Mouse (Mus musculus): ENCODE results near the gene Lzts3. TPM values are rescaled to one million over a fixed set of nuclear protein-coding genes. Genes with fewer than 3 reads are reported as not detected.
"Not testable (repeated sequence)": the region's sequence is repeated elsewhere in the genome, so short reads cannot be mapped to it uniquely, and the experiment has no call there.

Gene Lzts3
- polyA plus RNA-seq, 1 experiment from 2014 or later, result 5.0 TPM

DNA sequence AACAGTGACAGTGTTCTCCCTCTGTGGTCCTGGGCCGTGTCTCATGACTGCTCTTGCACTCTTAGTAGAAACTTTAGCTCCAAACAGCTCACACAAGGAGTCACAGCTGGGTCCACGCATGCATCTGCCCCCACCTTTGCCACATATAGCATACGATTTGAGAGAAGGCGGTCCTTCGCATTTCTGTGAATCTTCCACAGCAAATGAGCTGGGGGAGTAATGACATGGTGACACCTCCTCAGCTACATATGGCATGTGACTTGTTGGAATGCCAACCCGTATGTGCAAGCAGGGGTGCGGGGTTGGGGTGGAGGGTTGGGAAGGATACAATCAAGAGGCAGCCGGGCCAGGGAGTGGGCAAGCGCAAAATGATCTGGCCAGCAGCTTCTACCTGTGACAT is 13.9 kb upstream of the Lzts3 start:
- 94% methylated on average over 9 of the region's 9 CpGs for WGBS
- Histone ChIP-seq H3K4me2 (no peak overlapping the region), H3K27me3 (no peaks in the 10 kb centered on the region), H3K27ac (no peak overlapping the region), H3K4me1 (no peaks in the 10 kb centered on the region), H3K9me3 (replicated peaks) (no peaks in the 10 kb centered on the region), H3K36me3 (ENCODE audit: poor library complexity, severe bottlenecking) (peaks cover 92% of the 10 kb centered on the region), H3K9ac (no peak overlapping the region), H3K4me3 (no peak overlapping the region)
- no peak for ATAC-seq

DNA sequence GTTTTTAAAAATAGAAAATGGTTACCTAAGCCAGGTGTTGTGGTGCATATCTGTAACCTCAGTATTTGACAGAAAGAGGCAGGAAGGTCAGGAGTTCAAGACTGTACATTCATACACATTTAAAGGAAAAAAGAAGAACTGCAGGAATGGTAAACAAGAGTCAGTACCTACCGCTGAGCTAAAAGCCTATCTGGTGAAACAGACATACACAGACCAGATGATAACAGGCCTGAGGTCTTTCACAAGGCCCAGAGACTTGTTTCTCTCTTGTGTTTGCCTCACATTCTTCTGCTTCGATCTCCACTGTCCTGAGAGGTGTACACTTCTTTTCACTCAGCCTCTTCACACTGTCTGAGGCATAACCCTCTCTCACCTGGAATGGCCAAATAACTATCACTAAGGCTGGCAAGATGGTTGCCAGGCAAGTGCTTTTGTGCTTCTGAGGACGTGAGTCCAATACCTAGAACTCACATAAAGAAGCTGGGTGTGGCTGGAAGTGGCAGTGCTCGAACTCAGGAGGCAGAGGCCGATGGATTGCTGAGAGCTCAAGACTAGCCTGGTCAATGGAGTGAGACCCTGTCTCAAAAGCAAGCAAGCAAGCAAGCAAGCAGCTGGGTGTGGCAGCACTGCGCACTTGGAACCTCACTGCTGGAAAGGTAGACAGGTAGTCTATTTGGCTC is 13.2 kb upstream of the Lzts3 start:
- H3K9ac ChIP-seq, result no peak overlapping the region
- peaks cover 91% of the 10 kb centered on the region for H3K36me3 ChIP-seq (ENCODE audit: poor library complexity, severe bottlenecking)
- no peak overlapping the region for H3K27ac ChIP-seq
- WGBS, result 92% methylated on average over 6 of the region's 6 CpGs
- no peaks in the 10 kb centered on the region for H3K4me1 ChIP-seq
- H3K27me3 ChIP-seq, result no peaks in the 10 kb centered on the region
- no peaks in the 10 kb centered on the region for H3K9me3 ChIP-seq (replicated peaks)
- H3K4me3 ChIP-seq, result no peak overlapping the region
- ATAC-seq, result no peak
- H3K4me2 ChIP-seq, result no peak overlapping the region

DNA sequence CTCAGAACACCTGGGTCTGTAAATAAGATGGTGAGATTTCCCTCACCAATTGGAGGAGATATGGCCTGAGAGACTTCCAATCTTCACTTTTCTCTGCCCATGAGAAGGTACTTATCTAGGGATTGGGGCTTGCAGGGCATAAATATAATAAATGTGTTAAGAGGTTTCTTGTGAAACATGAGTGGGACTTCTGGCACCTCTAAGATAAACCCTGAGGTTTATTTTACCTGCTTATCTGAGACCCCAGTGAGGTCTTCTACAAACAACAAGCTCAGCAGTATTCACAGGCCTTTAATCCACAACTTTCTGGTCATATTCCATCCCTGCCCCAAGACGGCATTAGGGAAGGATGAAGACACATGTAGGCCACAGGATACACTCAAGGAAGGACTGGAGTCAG is 11.2 kb upstream of the Lzts3 start:
- no peak for ATAC-seq
- H3K36me3 ChIP-seq (ENCODE audit: poor library complexity, severe bottlenecking), result peaks cover 83% of the 10 kb centered on the region

DNA sequence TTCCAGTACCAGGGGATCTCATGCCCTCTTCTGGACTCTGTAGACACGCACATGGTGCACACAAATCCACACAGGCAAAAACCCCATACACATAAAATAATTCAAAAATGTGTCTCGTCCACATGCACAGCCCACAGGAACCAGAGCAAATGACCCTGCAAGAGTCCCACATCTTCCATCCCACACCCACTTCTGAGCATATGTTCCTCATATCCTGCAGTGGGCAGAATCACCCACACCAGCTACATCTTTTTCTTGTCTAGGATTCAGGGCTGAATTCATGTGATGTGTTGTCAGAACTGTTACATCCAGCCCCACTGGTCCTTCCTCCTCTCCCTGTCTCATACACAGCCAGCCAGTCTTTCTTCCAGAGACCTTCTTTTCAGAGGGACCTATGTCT is 10.7 kb upstream of the Lzts3 start:
- no peaks in the 10 kb centered on the region for H3K27me3 ChIP-seq
- peaks cover 79% of the 10 kb centered on the region for H3K36me3 ChIP-seq (ENCODE audit: poor library complexity, severe bottlenecking)
- no peaks in the 10 kb centered on the region for H3K4me1 ChIP-seq
- no peak for ATAC-seq
- WGBS, result 88% methylated on average over 2 of the region's 2 CpGs
- H3K9me3 ChIP-seq (replicated peaks), result no peaks in the 10 kb centered on the region
- H3K4me2 ChIP-seq, result no peak overlapping the region
- no peak overlapping the region for H3K27ac ChIP-seq
- no peak overlapping the region for H3K4me3 ChIP-seq
- H3K9ac ChIP-seq, result no peak overlapping the region

More for the DNA sequence above, 11.2 kb upstream of the Lzts3 start:
- Histone ChIP-seq H3K27ac (no peak overlapping the region), H3K4me1 (no peaks in the 10 kb centered on the region), H3K9me3 (replicated peaks) (no peaks in the 10 kb centered on the region), H3K27me3 (no peaks in the 10 kb centered on the region), H3K9ac (no peak overlapping the region), H3K4me3 (no peak overlapping the region), H3K4me2 (no peak overlapping the region)
- WGBS, result 95% methylated on average over 1 of the region's 1 CpGs

DNA sequence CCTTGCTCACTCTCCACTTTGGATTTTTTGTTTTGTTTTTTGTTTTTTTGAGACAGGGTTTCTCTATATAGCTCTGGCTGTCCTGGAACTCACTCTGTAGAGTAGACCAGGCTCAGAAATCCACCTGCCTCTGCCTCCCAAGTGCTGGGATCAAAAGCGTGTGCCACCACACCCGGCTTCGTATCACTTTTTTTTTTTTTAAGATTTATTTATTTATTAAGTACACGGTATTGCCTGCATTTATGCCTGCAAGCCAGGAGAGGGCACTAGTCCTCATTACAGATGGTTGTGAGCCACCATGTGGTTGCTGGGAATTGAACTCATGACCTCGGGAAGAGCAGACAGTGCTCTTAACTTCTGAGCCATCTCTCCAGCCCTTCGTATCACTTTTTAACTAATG is 6.4 kb upstream of the Lzts3 start:
- not testable (repeated sequence) for ATAC-seq; H3K4me1 ChIP-seq; H3K27ac ChIP-seq; H3K27me3 ChIP-seq; H3K9ac ChIP-seq; H3K9me3 ChIP-seq (replicated peaks); H3K4me2 ChIP-seq; H3K4me3 ChIP-seq
- peaks cover 38% of the 10 kb centered on the region for H3K36me3 ChIP-seq (ENCODE audit: poor library complexity, severe bottlenecking)
- 80% methylated on average over 6 of the region's 6 CpGs for WGBS

DNA sequence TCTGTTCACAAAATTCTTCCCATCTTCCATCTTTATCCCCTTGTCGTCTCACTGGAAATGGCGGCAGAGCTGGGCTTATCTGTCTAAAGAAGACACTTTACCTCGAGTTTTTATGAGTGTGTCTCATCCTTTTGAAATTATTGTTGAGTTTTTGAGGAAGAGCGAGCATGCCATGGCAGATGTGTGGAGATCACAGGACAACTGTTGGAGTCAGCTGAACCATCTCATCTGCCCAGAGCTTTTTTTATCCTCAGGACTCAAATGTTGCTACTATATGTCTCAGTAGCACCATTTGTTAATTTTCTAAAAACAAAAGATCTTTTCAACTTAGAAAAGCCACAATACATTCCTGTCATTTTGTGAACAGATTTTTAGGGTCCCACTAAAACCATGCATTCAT is 2.6 kb upstream of the Lzts3 start:
- WGBS, result 82% methylated on average over 4 of the region's 4 CpGs
- H3K9me3 ChIP-seq (replicated peaks), result no peaks in the 10 kb centered on the region
- no peak for ATAC-seq
- H3K9ac ChIP-seq, result no peak overlapping the region
- H3K36me3 ChIP-seq (ENCODE audit: poor library complexity, severe bottlenecking), result peaks cover 5% of the 10 kb centered on the region
- peaks cover 11% of the 10 kb centered on the region for H3K4me1 ChIP-seq
- no peak overlapping the region for H3K4me3 ChIP-seq
- no peak overlapping the region for H3K27ac ChIP-seq
- no peak overlapping the region for H3K4me2 ChIP-seq
- no peaks in the 10 kb centered on the region for H3K27me3 ChIP-seq

DNA sequence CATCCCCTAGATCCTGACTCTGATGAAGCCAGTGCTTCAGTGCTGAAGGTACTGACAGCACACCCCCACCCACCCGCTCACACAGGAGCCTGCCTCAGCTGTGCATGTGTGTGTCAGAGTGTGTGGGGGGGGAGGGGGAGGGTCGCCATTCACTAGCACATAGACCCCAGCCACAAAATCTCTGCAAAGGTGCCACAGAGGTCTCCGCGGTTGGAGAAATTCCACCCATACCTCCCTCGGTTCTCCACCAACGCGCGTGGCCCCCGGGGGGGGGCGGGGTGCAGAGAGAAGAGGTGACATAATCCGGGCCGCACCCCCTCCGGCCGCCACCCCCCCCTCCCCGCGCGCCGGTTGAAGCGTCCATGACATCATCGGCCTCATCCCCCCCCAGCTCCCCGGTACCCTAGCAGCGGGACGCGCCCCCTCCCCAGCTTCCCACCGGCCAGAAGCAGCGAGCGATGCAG is 374 bp downstream of the Lzts3 start:
- peaks cover 11% of the 10 kb centered on the region for H3K4me1 ChIP-seq
- peak; percentile 85 for ATAC-seq
- H3K9me3 ChIP-seq (replicated peaks), result no peaks in the 10 kb centered on the region
- H3K36me3 ChIP-seq (ENCODE audit: poor library complexity, severe bottlenecking), result no peaks in the 10 kb centered on the region; the same call in 1 of the 2 replicates
- peak overlapping the region; percentile 92 for H3K4me2 ChIP-seq
- H3K9ac ChIP-seq, result peak overlapping the region; percentile 81
- peaks cover 17% of the 10 kb centered on the region for H3K27me3 ChIP-seq
- peak overlapping the region; percentile 68 for H3K4me3 ChIP-seq
- 0% methylated on average over 13 of the region's 27 CpGs for WGBS
- no peak overlapping the region for H3K27ac ChIP-seq

DNA sequence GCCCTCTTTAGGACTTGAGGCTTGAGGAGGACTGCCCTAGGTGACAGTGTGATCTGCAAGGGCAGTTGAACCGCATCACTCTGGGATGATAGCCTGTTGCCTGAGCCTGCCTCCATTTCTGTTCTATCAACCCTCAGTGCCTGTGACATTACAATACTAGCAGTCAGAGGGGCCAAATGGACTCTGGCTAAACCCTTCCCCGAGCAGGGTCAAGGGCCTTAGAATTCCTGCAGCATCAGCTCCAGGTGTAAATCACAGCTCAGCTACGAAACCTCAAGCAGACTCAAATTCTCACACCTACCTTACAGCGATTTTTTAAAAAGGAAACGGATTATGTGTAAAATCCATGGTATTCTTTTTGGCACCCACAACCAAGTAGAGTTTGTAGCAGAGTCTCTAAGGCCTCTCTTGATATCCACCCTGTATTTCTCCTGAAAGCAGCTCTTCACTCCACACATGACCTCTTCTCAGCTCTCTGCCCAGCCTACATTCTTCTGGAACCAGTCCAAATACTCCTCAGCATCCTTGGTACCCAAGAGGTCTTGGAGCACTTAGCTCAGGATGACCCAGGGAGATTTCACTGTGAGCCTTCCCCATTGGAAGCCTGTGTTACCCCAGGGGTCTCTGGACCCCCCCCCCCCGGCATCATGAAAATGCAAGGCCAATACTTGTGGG is 1.1 kb downstream of the Lzts3 start:
- peak overlapping the region; percentile 92 for H3K4me2 ChIP-seq
- H3K27ac ChIP-seq, result no peak overlapping the region
- peaks cover 25% of the 10 kb centered on the region for H3K27me3 ChIP-seq
- ATAC-seq, result no peak
- 78% methylated on average over 6 of the region's 6 CpGs for WGBS
- H3K4me1 ChIP-seq, result peaks cover 11% of the 10 kb centered on the region
- H3K4me3 ChIP-seq, result peak overlapping the region; percentile 68
- peaks cover 5% of the 10 kb centered on the region; the same call in 1 of the 2 replicates for H3K36me3 ChIP-seq (ENCODE audit: poor library complexity, severe bottlenecking)
- peak overlapping the region; percentile 81; the same call in 1 of the 2 replicates for H3K9ac ChIP-seq
- H3K9me3 ChIP-seq (replicated peaks), result no peaks in the 10 kb centered on the region

DNA sequence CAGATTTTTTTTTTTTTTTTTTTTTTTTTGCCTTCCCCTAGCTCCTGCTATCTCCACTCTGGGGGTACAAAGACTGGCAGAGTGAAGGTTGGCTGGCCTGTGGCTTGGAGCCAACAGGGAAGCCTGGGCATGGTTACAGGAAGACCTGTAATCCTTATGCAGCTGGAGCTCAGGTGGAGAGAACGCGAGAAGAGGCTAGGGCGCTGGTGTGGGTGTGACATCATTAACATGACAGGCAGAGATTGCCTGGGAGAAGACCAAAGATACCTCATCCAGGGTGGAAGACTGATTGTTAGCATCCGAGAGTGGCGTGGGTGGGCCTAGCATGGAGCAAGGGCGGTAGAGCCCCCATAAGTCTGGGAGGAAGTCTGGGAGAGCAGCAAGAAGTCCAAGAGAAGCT is 3.3 kb downstream of the Lzts3 start:
- H3K27me3 ChIP-seq, result peaks cover 47% of the 10 kb centered on the region
- WGBS, result 84% methylated on average over 6 of the region's 6 CpGs
- no peaks in the 10 kb centered on the region for H3K9me3 ChIP-seq (replicated peaks)
- H3K9ac ChIP-seq, result no peak overlapping the region
- H3K27ac ChIP-seq, result no peak overlapping the region
- peaks cover 32% of the 10 kb centered on the region for H3K4me1 ChIP-seq
- no peak overlapping the region for H3K4me2 ChIP-seq
- H3K4me3 ChIP-seq, result no peak overlapping the region
- no peak for ATAC-seq
- H3K36me3 ChIP-seq (ENCODE audit: poor library complexity, severe bottlenecking), result peaks cover 15% of the 10 kb centered on the region; the same call in 1 of the 2 replicates

DNA sequence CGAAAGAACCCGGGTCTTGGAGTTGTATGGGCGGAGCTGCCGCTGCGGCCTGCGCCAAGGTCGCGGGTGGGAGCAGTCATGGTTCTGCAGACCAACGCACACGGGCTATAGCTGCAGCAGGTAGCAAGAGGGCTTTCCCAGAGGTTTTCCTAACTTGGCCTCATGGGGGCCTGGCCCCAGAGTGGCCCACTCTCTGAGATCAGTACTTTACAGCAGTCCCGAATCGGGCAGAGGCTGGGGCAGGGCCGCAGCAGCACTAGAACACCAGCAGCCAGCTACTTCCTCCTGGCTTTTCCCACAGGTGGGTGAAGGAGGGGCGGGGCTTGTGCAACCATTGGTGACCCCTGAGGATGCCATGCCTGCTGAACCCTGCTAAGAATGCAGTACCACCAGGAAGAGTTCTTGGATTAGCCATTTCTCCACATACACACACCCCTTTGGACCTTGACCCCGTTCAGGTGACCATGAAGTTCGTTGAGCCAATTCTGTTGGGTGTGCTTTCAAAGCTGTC is 4.4 kb downstream of the Lzts3 start:
- Histone ChIP-seq H3K4me3 (no peak overlapping the region), H3K27ac (no peak overlapping the region), H3K9ac (no peak overlapping the region), H3K36me3 (ENCODE audit: poor library complexity, severe bottlenecking) (peaks cover 15% of the 10 kb centered on the region; the same call in 1 of the 2 replicates), H3K4me2 (no peak overlapping the region), H3K9me3 (replicated peaks) (no peaks in the 10 kb centered on the region), H3K4me1 (peaks cover 38% of the 10 kb centered on the region), H3K27me3 (peaks cover 55% of the 10 kb centered on the region)
- no peak for ATAC-seq
- 30% methylated on average over 16 of the region's 16 CpGs for WGBS

DNA sequence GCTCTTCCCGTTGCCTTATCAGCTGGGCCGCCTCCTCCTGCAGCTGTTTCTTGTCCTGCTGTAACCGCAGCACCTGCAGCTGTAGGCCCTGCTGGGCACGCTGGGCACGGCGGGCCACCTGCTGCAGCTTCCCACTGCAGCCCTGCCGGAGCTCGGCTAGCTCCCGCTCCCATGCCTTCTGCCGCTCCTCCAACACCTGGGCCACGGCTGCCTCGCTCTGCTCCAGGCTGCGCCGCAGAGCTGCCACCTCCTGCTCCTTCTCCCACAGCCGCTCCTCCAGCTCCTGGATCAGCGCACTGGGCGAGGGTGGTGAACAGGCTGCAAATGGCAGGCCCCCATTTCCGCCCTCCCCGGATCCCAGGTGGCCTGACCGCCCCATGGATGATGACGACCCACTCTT is 6.8 kb downstream of the Lzts3 start:
- ATAC-seq, result peak; percentile 36; the same call in 1 of the 2 replicates
- peaks cover 15% of the 10 kb centered on the region; the same call in 1 of the 2 replicates for H3K36me3 ChIP-seq (ENCODE audit: poor library complexity, severe bottlenecking)
- H3K4me2 ChIP-seq, result no peak overlapping the region; the same call in 1 of the 2 replicates
- WGBS, result 18% methylated on average over 21 of the region's 21 CpGs
- H3K27me3 ChIP-seq, result peaks cover 58% of the 10 kb centered on the region
- H3K9me3 ChIP-seq (replicated peaks), result no peaks in the 10 kb centered on the region
- H3K4me3 ChIP-seq, result no peak overlapping the region
- H3K9ac ChIP-seq, result no peak overlapping the region; the same call in 1 of the 2 replicates
- H3K27ac ChIP-seq, result no peak overlapping the region
- peaks cover 36% of the 10 kb centered on the region for H3K4me1 ChIP-seq

DNA sequence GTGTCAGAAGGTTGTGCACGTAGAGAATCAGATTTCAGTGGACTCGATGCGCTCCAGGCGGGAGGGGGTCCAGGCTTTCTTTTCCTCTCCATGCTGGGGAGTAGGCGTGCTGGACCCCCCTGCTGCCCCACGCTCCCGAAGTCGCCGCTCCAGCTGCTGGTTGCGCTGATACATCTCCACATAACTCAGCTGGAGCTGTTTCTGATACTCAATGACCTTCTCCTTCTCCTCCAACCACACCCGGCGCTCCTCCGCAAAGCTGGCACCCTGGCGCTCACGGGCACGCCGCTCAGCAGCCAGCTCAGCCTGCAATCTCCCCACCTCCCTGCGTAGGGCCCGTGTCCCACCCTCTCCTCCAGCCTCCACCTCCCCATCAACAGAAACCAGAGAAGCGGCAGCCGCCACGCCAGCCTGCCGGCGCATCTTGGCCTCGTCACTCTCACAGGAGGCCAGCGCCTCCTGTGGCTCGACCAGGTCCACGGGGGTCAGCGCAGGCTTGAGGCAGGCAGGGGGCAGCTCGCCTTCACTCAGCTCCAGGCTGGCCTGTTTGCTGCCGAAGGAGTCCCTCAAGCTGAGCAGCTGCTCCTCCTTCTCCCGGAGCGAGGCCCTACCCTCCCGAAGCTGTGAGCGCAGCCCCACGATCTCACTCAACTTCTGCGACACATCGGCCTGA is 7.7 kb downstream of the Lzts3 start:
- Histone ChIP-seq H3K27ac (no peak overlapping the region), H3K27me3 (peaks cover 58% of the 10 kb centered on the region), H3K4me2 (peak overlapping the region; percentile 62), H3K4me3 (peak overlapping the region; percentile 29), H3K9me3 (replicated peaks) (no peaks in the 10 kb centered on the region), H3K9ac (peak overlapping the region; percentile 63), H3K4me1 (peaks cover 38% of the 10 kb centered on the region), H3K36me3 (ENCODE audit: poor library complexity, severe bottlenecking) (peaks cover 15% of the 10 kb centered on the region; the same call in 1 of the 2 replicates)
- WGBS, result 3% methylated on average over 38 of the region's 38 CpGs
- ATAC-seq, result peak; percentile 42; the same call in 1 of the 2 replicates

Data from forebrain, embryonic 13.5 days (tissue).